Mouse (Mus musculus): Measurements from ENCODE around the gene Nectin4. TPM values are rescaled to one million over a fixed set of nuclear protein-coding genes. Genes with fewer than 3 reads are reported as not detected.
A peak's percentile ranks its signal among the peaks of the same experiment; 100 is the strongest.

Gene Nectin4
- polyA plus RNA-seq, 1 experiment from 2014 or later: 2.3 TPM

- H3K9me3 ChIP-seq (ENCODE audit: low read depth, low read length): 0 out of 2 replicates have a peak, but pooled peaks cover 2% of the 10 kb centered on the region
- ATAC-seq (ENCODE audit: insufficient read depth) (no peak; the same call in 1 of the 2 replicates), DNase-seq (no peak)
- H3K4me1 ChIP-seq (ENCODE audit: insufficient read depth): no peaks in the 10 kb centered on the region
- H3K9ac ChIP-seq: peak overlapping the region; percentile 51
- peak overlapping the region; percentile 41 for H3K4me3 ChIP-seq (ENCODE audit: low read depth, low read length)
- H3K27ac ChIP-seq (ENCODE audit: low read depth): peak overlapping the region; percentile 22; the same call in 1 of the 2 replicates
- TF ChIP-seq CTCF (IDR thresholded peaks at IDR 0.05; ENCODE audit: low read depth): no peak
- H3K4me2 ChIP-seq: peak overlapping the region; percentile 70
- 5% methylated on average over 26 of the region's 26 CpGs for WGBS
- H3K27me3 ChIP-seq (ENCODE audit: insufficient read depth, low read length): no peaks in the 10 kb centered on the region
- peaks cover 31% of the 10 kb centered on the region for H3K36me3 ChIP-seq (ENCODE audit: insufficient read depth)
Observed at GRCm38 (mm10) chr1:171360253-171360652, 9.6 kb upstream of the Nectin4 start.

GRCm38 (mm10) chr1:171360656-171361055 is 9.2 kb upstream of the Nectin4 start, which contains the start of gene Klhdc9:
Gene Klhdc9, minus strand, starts transcription at chr1:171360798.
- Histone ChIP-seq H3K4me1 (ENCODE audit: insufficient read depth) (no peaks in the 10 kb centered on the region), H3K9ac (peak within 1 kb of the TSS; percentile 51), H3K27ac (ENCODE audit: low read depth) (peak within 1 kb of the TSS; percentile 22; the same call in 1 of the 2 replicates), H3K9me3 (ENCODE audit: low read depth, low read length) (0 out of 2 replicates have a peak, but pooled peaks cover 2% of the 10 kb centered on the region), H3K4me2 (peak within 1 kb of the TSS; percentile 70), H3K36me3 (ENCODE audit: insufficient read depth) (peaks cover 31% of the 10 kb centered on the region), H3K4me3 (ENCODE audit: low read depth, low read length) (peak within 1 kb of the TSS; percentile 41), H3K27me3 (ENCODE audit: insufficient read depth, low read length) (no peaks in the 10 kb centered on the region)
- DNase-seq: peak; percentile 97
- under 1% methylated on average over 21 of the region's 21 CpGs for WGBS
- no peak for TF ChIP-seq CTCF (IDR thresholded peaks at IDR 0.05; ENCODE audit: low read depth)
- peak; percentile 94 for ATAC-seq (ENCODE audit: insufficient read depth)

- H3K4me2 ChIP-seq: peak overlapping the region; percentile 70
- DNase-seq: peak; percentile 91
- no peaks in the 10 kb centered on the region for H3K27me3 ChIP-seq (ENCODE audit: insufficient read depth, low read length)
- peaks cover 31% of the 10 kb centered on the region for H3K36me3 ChIP-seq (ENCODE audit: insufficient read depth)
- ATAC-seq (ENCODE audit: insufficient read depth): peak; percentile 70
- peak overlapping the region; percentile 51 for H3K9ac ChIP-seq
- H3K9me3 ChIP-seq (ENCODE audit: low read depth, low read length): 0 out of 2 replicates have a peak, but pooled peaks cover 2% of the 10 kb centered on the region
- no peaks in the 10 kb centered on the region for H3K4me1 ChIP-seq (ENCODE audit: insufficient read depth)
- H3K4me3 ChIP-seq (ENCODE audit: low read depth, low read length): peak overlapping the region; percentile 41
- TF ChIP-seq CTCF (IDR thresholded peaks at IDR 0.05; ENCODE audit: low read depth): peak; percentile 87
- 32% methylated on average over 16 of the region's 16 CpGs for WGBS
- no peak overlapping the region for H3K27ac ChIP-seq (ENCODE audit: low read depth)
Observed at GRCm38 (mm10) chr1:171361106-171362103, 8.5 kb upstream of the Nectin4 start.

- no peak for DNase-seq
Observed at GRCm38 (mm10) chr1:171365934-171366333, 4.0 kb upstream of the Nectin4 start.

GRCm38 (mm10) chr1:171372880-171373279 is 3.0 kb downstream of the Nectin4 start:
- H3K27me3 ChIP-seq (ENCODE audit: insufficient read depth, low read length): no peaks in the 10 kb centered on the region
- TF ChIP-seq CTCF (IDR thresholded peaks at IDR 0.05; ENCODE audit: low read depth): no peak
- H3K9ac ChIP-seq: no peak overlapping the region
- no peak overlapping the region for H3K4me2 ChIP-seq
- H3K9me3 ChIP-seq (ENCODE audit: low read depth, low read length): no peaks in the 10 kb centered on the region
- no peak overlapping the region for H3K27ac ChIP-seq (ENCODE audit: low read depth)
- no peak for DNase-seq
- H3K36me3 ChIP-seq (ENCODE audit: insufficient read depth): no peaks in the 10 kb centered on the region
- no peaks in the 10 kb centered on the region for H3K4me1 ChIP-seq (ENCODE audit: insufficient read depth)
- no peak overlapping the region for H3K4me3 ChIP-seq (ENCODE audit: low read depth, low read length)
- ATAC-seq (ENCODE audit: insufficient read depth): no peak
- WGBS: 67% methylated on average over 3 of the region's 3 CpGs

More at GRCm38 (mm10) chr1:171365934-171366333, 4.0 kb upstream of the Nectin4 start:
- Histone ChIP-seq H3K27me3 (ENCODE audit: insufficient read depth, low read length) (no peaks in the 10 kb centered on the region), H3K9me3 (ENCODE audit: low read depth, low read length) (no peaks in the 10 kb centered on the region), H3K27ac (ENCODE audit: low read depth) (no peak overlapping the region), H3K9ac (no peak overlapping the region), H3K4me1 (ENCODE audit: insufficient read depth) (no peaks in the 10 kb centered on the region), H3K4me2 (no peak overlapping the region), H3K36me3 (ENCODE audit: insufficient read depth) (no peaks in the 10 kb centered on the region), H3K4me3 (ENCODE audit: low read depth, low read length) (no peak overlapping the region)
- ATAC-seq (ENCODE audit: insufficient read depth): no peak
- TF ChIP-seq CTCF (IDR thresholded peaks at IDR 0.05; ENCODE audit: low read depth): no peak
- 57% methylated on average over 7 of the region's 7 CpGs for WGBS

- no peak overlapping the region for H3K27ac ChIP-seq (ENCODE audit: low read depth)
- no peak for TF ChIP-seq CTCF (IDR thresholded peaks at IDR 0.05; ENCODE audit: low read depth)
Observed at GRCm38 (mm10) chr1:171373946-171374345, 4.0 kb downstream of the Nectin4 start.

GRCm38 (mm10) chr1:171375646-171376097 is 5.8 kb downstream of the Nectin4 start:
- Histone ChIP-seq H3K27ac (ENCODE audit: low read depth) (no peak overlapping the region), H3K9me3 (ENCODE audit: low read depth, low read length) (no peaks in the 10 kb centered on the region), H3K9ac (no peak overlapping the region), H3K4me3 (ENCODE audit: low read depth, low read length) (no peak overlapping the region), H3K36me3 (ENCODE audit: insufficient read depth) (no peaks in the 10 kb centered on the region), H3K27me3 (ENCODE audit: insufficient read depth, low read length) (peaks cover 2% of the 10 kb centered on the region; the same call in 1 of the 2 replicates), H3K4me2 (no peak overlapping the region; the same call in 1 of the 2 replicates), H3K4me1 (ENCODE audit: insufficient read depth) (no peaks in the 10 kb centered on the region)
- no peak for TF ChIP-seq CTCF (IDR thresholded peaks at IDR 0.05; ENCODE audit: low read depth)
- ATAC-seq (ENCODE audit: insufficient read depth): peak; percentile 64; the same call in 1 of the 2 replicates
- peak; percentile 30 for DNase-seq
- 33% methylated on average over 9 of the region's 9 CpGs for WGBS

More at GRCm38 (mm10) chr1:171373946-171374345, 4.0 kb downstream of the Nectin4 start:
- Histone ChIP-seq H3K27me3 (ENCODE audit: insufficient read depth, low read length) (no peaks in the 10 kb centered on the region), H3K4me3 (ENCODE audit: low read depth, low read length) (no peak overlapping the region), H3K36me3 (ENCODE audit: insufficient read depth) (no peaks in the 10 kb centered on the region), H3K9ac (no peak overlapping the region), H3K4me1 (ENCODE audit: insufficient read depth) (no peaks in the 10 kb centered on the region), H3K4me2 (no peak overlapping the region), H3K9me3 (ENCODE audit: low read depth, low read length) (no peaks in the 10 kb centered on the region)
- ATAC-seq (ENCODE audit: insufficient read depth) (no peak), DNase-seq (no peak)
- 8% methylated on average over 4 of the region's 4 CpGs for WGBS

All from lung, embryonic 14.5 days (tissue).